Mouse (Mus musculus) heart, embryonic 15.5 days (tissue): ENCODE results near the gene Snrnp40. TPM values are rescaled to one million over a fixed set of nuclear protein-coding genes. Genes with fewer than 3 reads are reported as not detected.

Source experiments
- ATAC-seq: fragments of 200-750 bp; cut with Nextera tagmentation; replicated peaks from 2 replicates; pipeline ENCODE4 v1.8.0; 2017; ENCODE audit warnings: low read depth, moderate TSS enrichment; ENCODE audit not compliant: insufficient number of reproducible peaks, insufficient read depth, low FRiP score
- H3K27ac ChIP-seq: fragments of 300-500 bp; sonication (generic); 2 replicates; pipeline ENCODE4 v1.5.1; 2015; ENCODE audit warnings: mild to moderate bottlenecking, inconsistent platforms
- H3K27me3 ChIP-seq: fragments of 300-500 bp; sonication (generic); 2 replicates; pipeline ENCODE4 v1.6.1; 2015; ENCODE audit warnings: inconsistent platforms
- H3K36me3 ChIP-seq: fragments of 300-500 bp; sonication (generic); 2 replicates; pipeline ENCODE4 v1.6.1; 2015; ENCODE audit warnings: mild to moderate bottlenecking, inconsistent platforms
- H3K4me1 ChIP-seq: fragments of 300-500 bp; sonication (generic); replicated peaks from 2 replicates; pipeline ENCODE4 v1.6.1; 2015; ENCODE audit warnings: inconsistent platforms
- H3K4me2 ChIP-seq: fragments of 300-500 bp; sonication (generic); 2 replicates; pipeline ENCODE4 v1.6.1; 2015; ENCODE audit warnings: inconsistent platforms, mild to moderate bottlenecking, moderate library complexity
- H3K4me3 ChIP-seq: fragments of 300-500 bp; sonication (generic); 2 replicates; pipeline ENCODE4 v1.5.1; 2015; ENCODE audit warnings: mild to moderate bottlenecking, inconsistent platforms
- H3K9ac ChIP-seq: fragments of 300-500 bp; sonication (generic); 2 replicates; pipeline ENCODE4 v1.6.1; 2015; ENCODE audit warnings: mild to moderate bottlenecking, inconsistent platforms
- H3K9me3 ChIP-seq: fragments of 300-500 bp; sonication (generic); replicated peaks from 2 replicates; pipeline ENCODE4 v1.6.1; 2016; ENCODE audit warnings: inconsistent platforms
- WGBS: fragments of 180-500 bp; shearing (Covaris S2); methylation state at CpG from one replicate; pipeline ENCODE4 v1.1.7; 2015; ENCODE audit warnings: mixed read lengths; 5-methylcytosine and 5-hydroxymethylcytosine counted together
- polyA plus RNA-seq: library from polyadenylated mRNA; unstranded; fragments of >200 nt; fragmentation: Nextera tagmentation; extraction: Ambion mirVana; gene quantifications from 2 replicates; pipeline ENCODE4 v1.2.1, GENCODE M21; 2015

Snrnp40 gene
- polyA plus RNA-seq, 1 experiment from 2014 or later: 62.7 TPM

GRCm38 (mm10) chr4:130325446-130325845, 34.5 kb upstream of the Snrnp40 start:
- H3K36me3 ChIP-seq: peaks cover 32% of the 10 kb centered on the region
- no peak overlapping the region for H3K4me3 ChIP-seq
- no peak overlapping the region for H3K9ac ChIP-seq
- H3K4me2 ChIP-seq: no peak overlapping the region
- H3K9me3 ChIP-seq: no peaks in the 10 kb centered on the region
- H3K27me3 ChIP-seq: no peaks in the 10 kb centered on the region
- H3K27ac ChIP-seq: no peak overlapping the region
- 89% methylated on average over 2 of the region's 2 CpGs for WGBS
- H3K4me1 ChIP-seq: peaks cover 29% of the 10 kb centered on the region
- no peak for ATAC-seq

DNA sequence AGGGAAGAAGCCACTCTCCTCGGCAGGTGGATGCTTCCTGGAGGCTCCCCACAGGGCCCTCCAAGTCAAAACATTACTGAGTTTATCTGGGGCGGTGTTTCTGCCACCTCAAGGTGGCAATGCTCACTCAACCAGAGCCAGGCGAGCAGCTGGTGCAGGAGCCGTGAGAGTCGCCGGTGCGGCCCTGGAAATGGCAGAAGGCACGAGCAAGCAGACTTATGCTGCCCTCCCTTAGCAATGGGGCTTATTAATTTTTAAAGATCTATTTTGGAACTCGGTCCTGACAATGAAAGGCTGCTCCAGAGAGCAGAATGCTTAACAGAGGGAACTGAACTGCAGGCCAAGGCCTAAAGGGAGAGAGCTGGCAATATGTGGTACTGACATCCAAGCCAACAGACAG, 32.6 kb upstream of the Snrnp40 start:
- no peak overlapping the region for H3K4me2 ChIP-seq
- no peak overlapping the region; the same call in 1 of the 2 replicates for H3K27ac ChIP-seq
- H3K4me3 ChIP-seq: no peak overlapping the region
- no peak for ATAC-seq
- no peaks in the 10 kb centered on the region for H3K27me3 ChIP-seq
- H3K4me1 ChIP-seq: peaks cover 17% of the 10 kb centered on the region
- 84% methylated on average over 9 of the region's 9 CpGs for WGBS
- peaks cover 29% of the 10 kb centered on the region for H3K36me3 ChIP-seq
- no peaks in the 10 kb centered on the region for H3K9me3 ChIP-seq
- no peak overlapping the region for H3K9ac ChIP-seq

GRCm38 (mm10) chr4:130335867-130336266, 24.1 kb upstream of the Snrnp40 start:
- Histone ChIP-seq H3K4me3 (no peak overlapping the region), H3K9me3 (no peaks in the 10 kb centered on the region), H3K27me3 (no peaks in the 10 kb centered on the region), H3K4me1 (no peaks in the 10 kb centered on the region), H3K9ac (no peak overlapping the region), H3K36me3 (peaks cover 43% of the 10 kb centered on the region), H3K27ac (no peak overlapping the region), H3K4me2 (no peak overlapping the region)
- ATAC-seq: no peak
- WGBS: 79% methylated on average over 5 of the region's 5 CpGs

GRCm38 (mm10) chr4:130341691-130342090, 18.2 kb upstream of the Snrnp40 start:
- peaks cover 3% of the 10 kb centered on the region; the same call in 1 of the 2 replicates for H3K4me1 ChIP-seq
- no peaks in the 10 kb centered on the region for H3K27me3 ChIP-seq
- peaks cover 18% of the 10 kb centered on the region for H3K36me3 ChIP-seq
- no peak for ATAC-seq
- WGBS: 21% methylated on average over 4 of the region's 4 CpGs
- no peaks in the 10 kb centered on the region for H3K9me3 ChIP-seq
- no peak overlapping the region for H3K4me2 ChIP-seq
- no peak overlapping the region for H3K4me3 ChIP-seq
- H3K27ac ChIP-seq: no peak overlapping the region
- H3K9ac ChIP-seq: no peak overlapping the region

DNA sequence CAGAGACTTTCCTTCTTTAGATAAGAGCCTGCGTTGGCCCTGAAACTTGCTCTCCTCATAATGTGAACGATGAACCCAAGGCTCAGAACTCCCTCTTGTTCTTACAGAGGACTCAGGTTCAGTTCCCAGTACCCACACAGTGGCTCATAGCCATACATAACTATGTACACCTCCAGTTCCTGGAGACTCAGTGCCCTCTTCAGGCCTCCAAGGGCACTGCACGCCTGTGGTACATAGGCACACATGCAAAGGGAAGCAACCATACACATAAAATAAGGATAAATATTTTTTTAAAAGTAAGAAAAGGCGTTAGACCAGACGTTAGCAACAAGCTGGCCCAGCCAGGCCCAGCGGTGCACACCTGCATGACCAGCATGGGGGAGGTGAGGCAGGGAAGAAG, 10.3 kb upstream of the Snrnp40 start:
- Histone ChIP-seq H3K27ac (no peak overlapping the region), H3K4me1 (no peaks in the 10 kb centered on the region), H3K9ac (no peak overlapping the region), H3K9me3 (no peaks in the 10 kb centered on the region), H3K4me2 (no peak overlapping the region), H3K27me3 (no peaks in the 10 kb centered on the region), H3K4me3 (no peak overlapping the region), H3K36me3 (peaks cover 54% of the 10 kb centered on the region)
- no peak for ATAC-seq
- WGBS: 98% methylated on average over 6 of the region's 6 CpGs

DNA sequence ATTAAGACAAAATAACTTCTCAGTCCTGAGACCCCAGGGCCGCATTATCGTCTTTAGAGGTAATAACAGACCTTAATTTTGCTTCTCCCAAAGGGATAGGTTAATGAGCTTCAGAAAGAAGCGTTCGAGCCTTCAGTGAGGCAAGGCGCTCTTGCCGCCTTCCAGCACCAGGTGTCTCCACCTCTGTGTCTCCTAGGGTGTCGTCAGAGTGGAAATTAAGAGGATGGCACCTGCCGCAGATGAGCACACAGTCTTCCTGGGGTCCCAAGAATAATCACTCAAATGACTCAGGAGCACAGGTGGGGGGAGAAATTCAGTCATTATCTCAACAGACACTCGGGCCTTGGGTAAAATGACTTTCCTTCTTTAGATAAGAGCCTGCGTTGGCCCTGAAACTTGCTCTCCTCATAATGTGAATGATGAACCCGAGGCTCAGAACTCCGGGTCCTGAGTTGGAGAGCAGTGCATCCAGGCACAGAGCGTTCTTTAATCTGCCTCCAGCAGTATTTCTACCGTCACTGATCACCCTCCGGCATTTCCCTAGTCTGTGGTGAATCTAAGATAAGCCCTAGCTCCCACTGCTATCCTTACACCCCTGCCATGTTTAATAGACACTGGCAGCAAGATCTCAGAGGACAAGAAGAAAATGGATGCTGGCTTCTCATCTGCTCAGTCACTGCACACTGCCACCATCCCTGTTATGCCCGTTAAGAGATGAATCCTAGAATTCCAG, 9.1 kb upstream of the Snrnp40 start:
- Histone ChIP-seq H3K4me1 (no peaks in the 10 kb centered on the region), H3K36me3 (peaks cover 54% of the 10 kb centered on the region), H3K4me2 (no peak overlapping the region), H3K27ac (no peak overlapping the region), H3K9me3 (no peaks in the 10 kb centered on the region), H3K4me3 (no peak overlapping the region), H3K9ac (no peak overlapping the region), H3K27me3 (no peaks in the 10 kb centered on the region)
- 83% methylated on average over 16 of the region's 16 CpGs for WGBS
- ATAC-seq: no peak

DNA sequence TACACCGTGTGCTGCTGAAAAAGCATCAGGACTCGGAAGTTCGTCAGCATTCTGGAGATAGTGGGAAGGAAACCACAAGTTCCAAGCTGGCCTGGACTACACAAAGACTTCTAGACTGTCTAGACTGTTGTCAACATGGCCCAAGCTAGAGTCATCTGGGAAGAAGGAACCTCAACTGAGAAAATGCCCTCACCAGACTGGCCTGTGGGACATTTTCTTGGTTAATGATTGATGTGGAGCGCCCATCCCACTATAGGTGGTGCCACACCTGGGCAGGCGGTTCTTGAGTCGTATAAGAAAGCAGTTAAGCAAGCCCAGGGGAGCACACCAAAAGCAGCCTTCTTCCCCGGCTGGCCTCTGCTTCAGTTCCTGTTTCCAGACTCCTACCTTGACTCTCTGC, 7.3 kb upstream of the Snrnp40 start:
- Histone ChIP-seq H3K9ac (no peak overlapping the region), H3K27me3 (no peaks in the 10 kb centered on the region), H3K4me1 (no peaks in the 10 kb centered on the region), H3K9me3 (no peaks in the 10 kb centered on the region), H3K4me2 (no peak overlapping the region), H3K4me3 (no peak overlapping the region), H3K36me3 (peaks cover 58% of the 10 kb centered on the region), H3K27ac (no peak overlapping the region)
- 90% methylated on average over 7 of the region's 7 CpGs for WGBS
- ATAC-seq: no peak

GRCm38 (mm10) chr4:130357946-130358345, 2.0 kb upstream of the Snrnp40 start:
- no peak overlapping the region for H3K4me2 ChIP-seq
- H3K36me3 ChIP-seq: peaks cover 17% of the 10 kb centered on the region
- H3K4me1 ChIP-seq: peaks cover 24% of the 10 kb centered on the region
- H3K9me3 ChIP-seq: no peaks in the 10 kb centered on the region
- no peak overlapping the region for H3K4me3 ChIP-seq
- no peaks in the 10 kb centered on the region for H3K27me3 ChIP-seq
- no peak overlapping the region for H3K9ac ChIP-seq
- no peak overlapping the region for H3K27ac ChIP-seq
- no peak for ATAC-seq

GRCm38 (mm10) chr4:130360238-130360590, 282 bp downstream of the Snrnp40 start:
- Histone ChIP-seq H3K36me3 (peaks cover 29% of the 10 kb centered on the region), H3K9me3 (no peaks in the 10 kb centered on the region), H3K27ac (peak overlapping the region; percentile 85), H3K4me3 (peak overlapping the region; percentile 91), H3K4me2 (peak overlapping the region; percentile 73), H3K27me3 (no peaks in the 10 kb centered on the region), H3K9ac (peak overlapping the region; percentile 99), H3K4me1 (peaks cover 24% of the 10 kb centered on the region)
- no peak for ATAC-seq
- under 1% methylated on average over 19 of the region's 19 CpGs for WGBS

DNA sequence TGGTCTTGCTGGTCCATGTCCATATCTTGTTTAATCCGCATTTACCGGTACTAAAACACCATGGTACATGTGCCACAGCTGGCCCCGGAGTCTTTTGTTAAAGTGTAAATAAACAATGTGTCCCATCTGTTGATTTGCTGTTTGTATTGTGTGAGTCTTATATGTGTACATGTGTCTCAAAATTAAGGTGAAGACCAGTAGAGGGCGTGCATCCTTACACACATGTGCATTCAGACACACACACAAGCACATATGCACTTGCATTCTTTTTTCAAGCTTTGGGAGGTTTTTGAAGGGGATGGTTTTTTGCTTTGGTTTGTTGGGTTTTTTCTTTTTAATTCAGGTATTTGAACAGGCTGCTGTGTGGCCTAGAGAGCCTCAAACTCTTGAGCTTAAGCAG, 16.7 kb downstream of the Snrnp40 start:
- no peak overlapping the region for H3K27ac ChIP-seq
- H3K4me2 ChIP-seq: no peak overlapping the region
- H3K9ac ChIP-seq: no peak overlapping the region
- ATAC-seq: no peak
- no peaks in the 10 kb centered on the region for H3K9me3 ChIP-seq
- WGBS: 91% methylated on average over 4 of the region's 4 CpGs
- H3K27me3 ChIP-seq: no peaks in the 10 kb centered on the region
- H3K4me3 ChIP-seq: no peak overlapping the region
- peaks cover 70% of the 10 kb centered on the region for H3K36me3 ChIP-seq
- H3K4me1 ChIP-seq: no peaks in the 10 kb centered on the region

- Histone ChIP-seq H3K9me3 (no peaks in the 10 kb centered on the region), H3K9ac (no peak overlapping the region), H3K4me1 (no peaks in the 10 kb centered on the region), H3K4me2 (no peak overlapping the region), H3K4me3 (no peak overlapping the region), H3K27ac (no peak overlapping the region), H3K27me3 (no peaks in the 10 kb centered on the region), H3K36me3 (peaks cover 71% of the 10 kb centered on the region)
- WGBS: 85% methylated on average over 4 of the region's 4 CpGs
- ATAC-seq: no peak
Observed at GRCm38 (mm10) chr4:130377500-130377899, 17.6 kb downstream of the Snrnp40 start.

DNA sequence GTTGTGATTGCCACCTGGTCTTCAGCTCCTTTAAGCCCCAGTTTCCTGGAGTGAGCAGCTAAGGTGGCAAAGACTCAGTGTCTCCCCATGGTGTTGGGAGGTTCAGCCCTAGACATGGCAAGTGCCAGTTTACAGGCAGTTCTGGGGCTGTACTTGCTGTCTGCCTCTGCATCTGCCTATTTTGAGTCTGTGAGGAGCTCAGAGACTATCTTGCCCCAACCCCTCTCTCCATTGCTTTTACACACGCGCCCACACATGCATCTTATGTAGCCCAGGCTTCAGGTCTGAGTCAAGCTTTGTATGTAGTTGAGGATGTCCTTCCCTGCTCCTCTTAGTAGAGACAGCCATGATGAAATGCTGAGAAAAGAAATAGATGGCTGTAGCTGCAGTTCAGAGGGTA, 19.2 kb downstream of the Snrnp40 start:
- no peak overlapping the region for H3K27ac ChIP-seq
- no peak overlapping the region for H3K4me3 ChIP-seq
- H3K9ac ChIP-seq: no peak overlapping the region
- 99% methylated on average over 2 of the region's 2 CpGs for WGBS
- no peaks in the 10 kb centered on the region for H3K27me3 ChIP-seq
- no peak for ATAC-seq
- no peaks in the 10 kb centered on the region for H3K9me3 ChIP-seq
- peaks cover 64% of the 10 kb centered on the region for H3K36me3 ChIP-seq
- no peak overlapping the region for H3K4me2 ChIP-seq
- H3K4me1 ChIP-seq: no peaks in the 10 kb centered on the region
